Mouse (Mus musculus): ENCODE results near the gene Odaph.
"Not testable (repeated sequence)": the region's sequence is repeated elsewhere in the genome, so short reads cannot be mapped to it uniquely, and the experiment has no call there.

Odaph gene

DNA sequence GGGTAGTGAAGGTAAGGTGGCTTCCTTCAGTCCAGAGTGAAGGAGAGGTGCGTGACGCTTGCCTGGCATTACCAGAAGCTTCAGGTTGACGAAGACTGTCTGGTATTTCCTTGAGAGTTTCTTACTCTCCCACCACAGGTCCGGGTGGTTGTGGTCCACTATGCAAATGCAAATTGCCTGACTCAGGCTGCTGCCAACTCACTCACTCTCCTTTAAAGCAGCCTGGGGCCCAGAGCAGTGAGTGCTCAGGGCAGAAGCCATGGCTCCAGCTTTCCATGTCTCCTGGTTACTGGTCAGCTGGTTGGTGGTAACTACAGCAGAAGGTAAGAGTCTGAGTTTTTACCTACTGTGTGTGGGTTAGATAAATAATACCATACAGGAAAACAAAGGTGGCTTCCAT lies at the start of gene Odaph:
Gene Odaph (plus strand): TSS at position 240 of the 400 bp plus-strand sequence.
- no peak for DNase-seq

DNA sequence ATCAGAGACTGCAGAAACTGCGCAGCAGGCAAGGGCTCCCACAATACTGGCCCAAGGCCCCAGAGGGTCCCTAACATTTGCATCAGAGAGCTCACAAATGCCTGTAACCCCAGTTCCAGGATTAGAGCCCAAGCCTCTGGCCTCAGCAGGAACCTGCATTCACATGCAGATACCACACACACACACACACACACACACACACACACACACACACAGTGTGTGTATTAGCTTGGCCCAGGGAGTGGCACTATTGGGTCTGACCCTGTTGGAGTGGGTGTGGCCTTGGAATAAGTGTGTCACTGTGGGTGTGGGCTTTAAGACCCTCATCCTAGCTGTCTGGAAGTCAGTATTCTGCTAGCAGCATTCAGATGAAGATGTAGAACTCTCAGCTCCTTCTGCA lies 41.7 kb upstream of the Odaph start:
- DNase-seq: not testable (repeated sequence)

DNA sequence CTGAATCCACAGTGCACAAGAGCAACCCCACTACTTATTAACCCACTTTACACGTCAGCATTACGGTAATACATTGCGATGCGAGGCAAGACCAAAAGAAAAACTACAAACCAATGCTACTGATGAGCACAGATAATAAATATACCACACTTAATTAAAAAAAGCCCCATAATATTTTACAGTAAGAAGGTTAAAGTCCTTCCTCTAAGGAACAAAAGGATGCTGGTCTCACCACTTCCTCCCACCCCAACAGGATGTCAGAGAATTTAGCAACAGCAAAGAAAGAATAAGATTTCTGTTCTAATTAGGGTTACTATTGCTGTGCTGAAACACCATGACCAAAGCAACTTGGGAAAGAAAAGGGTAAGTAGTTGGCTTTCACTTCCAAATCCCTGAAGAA lies 40.3 kb upstream of the Odaph start:
- no peak for DNase-seq

DNA sequence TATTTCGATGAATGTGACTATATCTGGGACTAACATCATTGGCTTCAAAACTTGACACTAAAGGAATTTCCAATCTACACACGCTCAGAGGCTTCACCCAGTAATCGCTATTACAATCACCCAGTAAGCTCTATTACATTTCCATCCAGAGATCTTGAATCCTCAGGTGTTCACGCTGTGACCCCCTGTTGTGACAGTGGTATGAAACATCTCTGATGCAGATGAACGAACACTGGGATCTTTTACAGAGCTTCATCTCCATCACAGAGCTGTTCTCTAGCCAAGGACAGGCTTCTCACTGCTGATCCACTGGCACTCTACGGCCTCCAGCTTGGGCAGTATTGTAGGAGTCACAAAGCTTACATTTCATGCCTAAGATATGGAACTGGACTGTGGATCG lies 37.8 kb upstream of the Odaph start:
- no peak for DNase-seq

DNA sequence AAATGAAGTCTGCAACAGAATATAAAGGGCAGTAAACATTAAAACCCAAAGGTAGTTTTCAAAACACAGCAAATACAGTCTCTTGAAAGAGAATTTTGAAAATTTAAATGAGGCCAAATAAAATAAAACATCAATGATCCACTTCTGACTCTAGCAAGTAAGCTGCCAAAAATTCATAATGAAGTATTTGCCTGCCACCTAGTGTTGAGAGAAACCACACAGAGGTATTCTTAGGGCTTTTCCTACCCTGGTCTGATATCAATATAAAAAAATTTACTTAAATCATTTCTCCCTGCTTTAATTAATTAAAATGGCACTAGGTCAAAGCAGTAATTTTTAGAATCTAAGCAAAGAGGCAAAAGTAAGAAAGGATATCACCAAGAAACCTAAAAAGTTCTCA lies 35.9 kb upstream of the Odaph start:
- no peak for DNase-seq

DNA sequence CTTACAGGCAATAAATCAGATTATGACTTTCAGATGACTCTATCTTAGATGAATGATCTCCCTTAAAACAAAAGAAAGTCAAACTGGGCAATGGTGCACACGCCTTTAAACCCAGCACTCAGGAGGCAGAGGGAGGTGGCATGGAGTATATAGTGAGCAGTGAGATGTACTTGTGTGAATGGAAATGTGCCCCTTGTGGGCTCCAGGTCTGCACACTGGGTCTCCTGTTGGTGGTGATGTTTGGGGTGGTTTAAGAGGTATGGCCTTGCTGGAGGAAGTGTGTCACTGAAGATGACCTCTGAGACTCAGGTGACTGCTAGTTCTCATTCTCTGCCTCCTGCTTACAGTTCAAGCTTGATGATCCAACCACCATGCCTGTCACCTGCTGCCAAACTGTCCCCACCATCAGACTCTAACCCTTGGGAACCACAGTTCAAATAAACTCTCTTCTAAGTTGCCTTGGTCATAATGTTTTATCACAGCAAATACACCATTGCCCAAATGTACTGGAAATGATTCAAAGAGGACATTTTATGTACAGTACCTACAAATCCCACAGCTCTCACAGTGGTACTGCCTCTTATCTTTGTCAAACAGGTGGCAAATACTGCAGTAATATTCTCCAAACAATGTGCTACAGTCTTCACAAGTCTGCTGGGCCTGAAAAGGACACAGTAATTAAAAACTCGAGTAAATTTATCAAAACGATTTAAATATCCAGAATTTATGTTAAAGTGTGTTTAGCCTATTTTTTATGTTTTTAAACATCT lies 30.1 kb upstream of the Odaph start:
- DNase-seq: no peak

DNA sequence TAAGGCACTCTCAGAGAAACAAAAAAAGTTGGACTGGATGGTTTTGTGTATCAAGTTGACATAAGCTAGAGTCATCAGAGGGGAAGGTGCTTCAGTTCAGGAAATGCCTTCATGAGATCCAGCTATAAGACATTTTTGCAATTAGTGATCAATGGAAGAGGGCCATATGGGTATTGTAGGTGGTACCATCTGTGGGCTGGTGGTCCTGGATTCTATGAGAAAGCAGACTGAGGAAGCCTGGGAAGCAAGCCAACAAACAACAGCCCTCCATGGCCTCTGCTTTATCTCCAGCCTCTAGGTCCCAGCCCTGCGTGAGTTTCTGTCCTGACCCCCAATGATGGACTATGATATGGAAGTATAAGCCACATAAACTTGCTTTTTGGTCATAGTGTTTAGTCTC lies 28.2 kb upstream of the Odaph start:
- DNase-seq: no peak

DNA sequence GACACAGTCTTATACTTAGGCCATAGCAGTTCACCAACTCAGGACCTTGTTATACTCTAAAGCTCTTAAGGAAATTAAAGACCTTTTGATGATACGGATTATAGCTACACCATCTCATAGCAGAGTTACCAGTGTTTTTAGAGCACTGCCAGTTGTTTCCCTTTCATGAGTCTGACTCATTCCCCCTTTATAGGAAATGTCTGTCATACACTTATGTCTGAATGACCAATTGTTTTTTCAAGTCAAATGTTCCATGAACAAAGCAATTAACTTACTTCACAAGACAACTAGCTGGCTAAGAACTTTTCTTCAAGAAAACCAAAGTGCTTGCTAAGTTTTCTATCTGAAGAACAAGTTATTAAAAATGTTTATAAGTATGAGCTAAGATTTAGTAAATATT lies 27.3 kb upstream of the Odaph start:
- no peak for DNase-seq

DNA sequence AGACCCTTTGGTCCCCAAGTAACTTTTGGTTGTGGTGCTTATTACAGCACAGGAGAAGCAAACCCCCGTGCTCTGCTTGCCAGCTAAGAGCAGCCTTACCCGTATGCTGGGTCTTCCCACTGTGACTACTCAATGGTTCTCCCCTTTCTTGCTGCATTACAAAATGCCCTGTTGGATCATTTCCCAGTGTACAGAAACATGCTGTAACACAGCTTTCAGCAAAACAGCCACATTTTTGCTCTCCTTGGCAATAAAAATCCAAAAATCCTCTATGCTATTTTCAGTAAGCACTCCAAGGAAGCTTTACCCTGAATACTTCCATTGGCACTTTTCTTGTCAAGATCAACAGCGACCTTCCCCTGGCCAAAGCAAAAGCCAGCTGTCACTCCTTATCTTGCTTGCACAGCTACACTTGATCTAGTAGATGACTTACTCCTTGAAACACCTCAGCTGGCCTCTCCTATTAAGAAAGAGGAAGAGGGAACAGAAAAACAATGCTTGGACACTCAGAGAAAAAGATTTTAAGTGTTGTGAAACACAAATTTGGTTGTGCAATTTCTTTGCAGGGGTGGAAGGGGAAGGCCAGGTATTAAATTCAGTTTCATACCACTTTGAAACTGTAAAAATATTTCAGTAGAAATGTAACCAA lies 26.5 kb upstream of the Odaph start:
- DNase-seq: no peak

DNA sequence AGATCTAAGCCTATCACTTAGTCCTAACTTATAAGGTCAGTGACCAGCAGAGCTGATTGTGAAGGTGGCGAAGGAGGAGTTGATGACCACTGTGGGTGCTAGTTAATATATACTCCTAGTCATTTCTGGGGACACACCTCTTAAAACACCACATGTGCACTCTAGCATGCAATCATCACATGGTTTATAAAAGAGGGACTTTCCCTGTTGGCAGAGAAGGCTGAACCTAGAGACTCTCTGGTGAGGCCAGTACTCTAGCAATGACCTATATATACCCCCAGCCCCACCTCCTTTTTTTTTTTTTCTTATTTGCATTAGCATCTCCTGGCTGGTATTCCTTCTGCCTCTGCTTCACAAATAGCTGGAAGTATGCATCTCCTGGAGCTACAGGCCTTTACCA lies 25.9 kb upstream of the Odaph start:
- DNase-seq: no peak

DNA sequence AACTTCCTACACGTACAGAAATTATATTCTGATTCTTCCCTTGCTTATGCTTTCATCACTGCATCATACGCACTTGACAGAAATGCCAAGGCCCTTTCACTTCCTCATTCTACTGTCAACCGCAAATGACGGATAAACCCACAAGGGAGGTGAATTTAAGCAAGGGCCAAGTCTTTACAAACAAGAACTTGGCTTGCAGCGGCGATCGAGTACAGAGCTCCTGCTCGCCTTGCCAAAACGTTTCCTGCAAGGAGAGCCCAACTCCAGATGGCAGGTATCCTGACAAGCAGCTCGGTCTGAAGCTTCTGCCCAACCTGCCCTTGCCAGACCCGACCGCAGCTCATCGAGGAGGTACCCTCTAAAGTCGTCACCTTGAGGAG lies 25.0 kb upstream of the Odaph start:
- no peak for DNase-seq

DNA sequence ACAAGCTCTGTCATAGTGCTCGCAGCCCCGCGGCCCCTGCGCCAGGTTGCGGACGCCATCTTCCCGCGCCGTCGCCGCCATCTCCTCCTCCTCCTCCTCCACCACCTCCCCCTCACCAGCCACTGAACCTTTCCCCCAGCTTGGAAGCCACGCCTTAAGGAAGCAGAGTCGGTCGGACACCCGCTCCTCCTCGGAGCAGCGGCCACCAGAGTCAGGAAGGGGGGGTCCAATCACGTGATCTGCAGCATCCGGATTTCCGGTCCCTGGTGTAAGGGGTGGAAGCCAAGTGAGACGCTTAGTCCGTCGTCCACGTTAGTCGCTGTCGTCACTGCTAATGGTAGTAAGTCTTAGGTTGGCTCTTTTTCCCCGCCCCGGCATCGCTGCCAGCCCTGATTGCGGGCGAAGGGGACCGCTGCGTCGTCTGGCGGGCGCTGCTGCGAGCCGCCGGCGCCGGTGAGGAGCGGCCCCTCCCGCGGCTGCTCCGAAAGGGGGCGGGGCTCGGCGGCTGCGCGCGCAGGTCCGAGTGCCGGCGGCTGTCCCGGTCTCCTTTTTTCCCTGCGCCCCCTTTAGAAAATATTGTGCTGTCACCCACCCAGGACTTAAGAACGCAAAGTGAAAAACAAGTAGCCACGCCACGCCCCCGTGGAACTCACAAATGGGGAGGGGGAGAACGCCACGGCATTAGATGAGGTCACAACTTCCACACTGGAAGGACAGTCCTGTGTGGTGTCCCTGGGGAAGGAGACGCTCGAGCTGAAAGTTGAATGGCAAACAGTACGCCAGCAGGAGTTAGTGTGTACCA lies 24.4 kb upstream of the Odaph start, which contains the start of gene Rchy1:
Gene Rchy1 (minus strand): TSS at position 430 of the 802 bp plus-strand sequence.
- peak; percentile 91 for DNase-seq

DNA sequence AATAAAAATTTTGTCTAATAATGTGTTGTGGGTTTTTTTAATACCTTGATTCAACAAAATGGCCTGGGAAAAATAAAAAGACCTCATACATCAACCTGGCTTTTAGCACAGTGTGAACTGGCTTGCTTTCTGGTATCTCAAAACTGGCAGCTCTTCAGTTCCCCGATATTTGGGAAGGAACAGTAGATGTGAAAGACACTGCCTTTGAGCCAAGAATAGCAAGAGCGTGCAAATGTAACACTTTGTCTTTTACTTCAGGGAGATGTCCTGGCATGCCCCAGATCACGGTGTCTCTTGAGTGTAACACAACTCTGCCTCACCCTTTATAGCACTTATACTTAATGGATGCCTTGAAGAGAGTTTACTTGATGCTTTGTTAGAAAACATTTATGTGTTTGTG lies 15.2 kb upstream of the Odaph start:
- no peak for DNase-seq

DNA sequence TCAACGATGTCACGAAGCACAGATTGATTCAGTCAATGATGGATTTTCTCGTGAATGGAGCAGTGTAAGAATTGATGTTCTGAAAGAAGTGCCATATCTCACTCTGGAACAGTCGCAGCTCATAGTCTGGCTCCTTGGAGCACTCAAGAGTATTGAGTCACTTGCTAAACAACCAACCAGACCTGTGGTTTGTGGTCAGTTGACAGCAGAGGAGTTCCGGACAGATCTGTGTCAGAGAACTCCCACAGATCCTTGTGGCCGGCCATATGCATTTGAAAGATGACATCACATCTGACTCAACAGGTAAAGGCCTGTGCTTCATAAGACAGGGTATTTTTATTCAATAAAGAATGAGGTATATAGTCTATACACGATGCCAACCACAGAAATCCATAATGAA lies 13.3 kb upstream of the Odaph start:
- DNase-seq: no peak

DNA sequence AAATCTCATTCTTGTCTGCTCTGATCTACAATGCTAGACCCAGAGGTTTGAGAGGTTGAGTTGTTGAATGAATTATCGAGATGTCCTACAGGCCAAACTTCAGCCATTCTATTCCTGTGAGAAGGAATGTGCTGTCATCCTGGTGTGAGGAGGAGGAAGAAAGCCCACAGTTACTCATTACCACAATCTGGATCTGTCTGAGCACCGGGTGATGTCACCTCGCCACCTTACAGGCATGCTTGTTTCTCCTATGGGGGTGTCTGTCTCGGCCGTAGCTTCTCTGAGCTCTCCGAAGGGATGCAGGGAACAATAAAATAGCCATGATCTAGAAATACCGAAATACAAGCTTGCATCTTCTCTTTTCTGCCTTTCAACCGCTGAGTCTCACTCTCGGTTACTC lies 11.5 kb upstream of the Odaph start:
- no peak for DNase-seq

DNA sequence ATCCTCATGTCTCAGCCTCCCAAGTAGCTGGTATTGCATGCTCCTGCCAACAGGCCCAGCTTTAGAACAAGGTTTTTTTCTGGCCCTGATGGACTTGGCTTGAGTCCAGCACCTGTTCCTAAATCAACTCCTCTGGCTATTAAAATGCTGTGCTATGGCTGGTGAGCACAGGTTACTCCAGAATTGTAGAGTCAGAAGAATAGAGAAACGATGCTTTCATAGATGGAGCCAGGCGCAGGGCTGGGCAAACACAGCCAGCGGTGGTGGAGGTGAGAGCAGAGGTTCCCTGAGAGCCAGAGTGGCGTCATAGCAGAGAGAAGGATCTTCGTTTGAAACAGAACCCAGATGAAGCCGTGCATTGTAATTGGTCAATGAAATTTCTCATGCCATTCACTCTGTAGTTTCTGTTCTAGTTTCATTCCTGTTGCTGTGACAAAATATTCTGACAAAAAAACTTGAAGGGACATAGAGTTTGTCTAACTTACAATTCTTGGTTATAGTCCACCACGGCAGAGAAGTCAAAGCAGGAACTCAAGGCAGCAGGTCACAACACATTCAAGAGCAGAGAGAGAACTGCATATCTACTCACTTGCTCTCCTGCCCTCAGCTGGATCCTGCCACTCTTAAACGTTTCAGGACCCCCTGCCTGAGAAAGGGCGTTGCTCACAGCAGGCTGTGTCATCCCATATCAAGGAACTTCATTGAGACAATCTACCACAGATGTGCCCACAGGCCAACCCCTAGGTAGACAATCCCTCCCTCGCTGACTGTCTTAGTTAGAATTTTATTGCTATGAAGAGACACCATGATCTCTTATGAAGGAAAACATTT lies 10.5 kb upstream of the Odaph start:
- DNase-seq: no peak

DNA sequence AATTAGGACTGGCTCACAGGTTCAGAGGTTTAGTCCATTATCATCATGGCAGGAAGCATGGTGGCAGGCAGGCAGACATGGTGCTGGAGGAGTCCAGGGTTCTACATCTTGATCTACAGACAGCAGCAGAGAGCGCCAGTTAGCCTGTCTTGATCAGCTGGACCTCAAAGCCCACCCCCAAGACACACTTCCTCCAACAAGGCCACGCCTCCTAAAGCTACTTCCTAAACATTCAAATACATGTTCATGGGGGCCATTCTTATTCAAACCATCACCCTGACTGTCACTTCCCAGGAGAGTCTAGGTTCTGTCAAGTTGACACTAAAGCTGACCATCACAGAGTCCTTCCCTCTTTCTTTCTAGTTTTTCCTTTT lies 9.9 kb upstream of the Odaph start:
- no peak for DNase-seq

DNA sequence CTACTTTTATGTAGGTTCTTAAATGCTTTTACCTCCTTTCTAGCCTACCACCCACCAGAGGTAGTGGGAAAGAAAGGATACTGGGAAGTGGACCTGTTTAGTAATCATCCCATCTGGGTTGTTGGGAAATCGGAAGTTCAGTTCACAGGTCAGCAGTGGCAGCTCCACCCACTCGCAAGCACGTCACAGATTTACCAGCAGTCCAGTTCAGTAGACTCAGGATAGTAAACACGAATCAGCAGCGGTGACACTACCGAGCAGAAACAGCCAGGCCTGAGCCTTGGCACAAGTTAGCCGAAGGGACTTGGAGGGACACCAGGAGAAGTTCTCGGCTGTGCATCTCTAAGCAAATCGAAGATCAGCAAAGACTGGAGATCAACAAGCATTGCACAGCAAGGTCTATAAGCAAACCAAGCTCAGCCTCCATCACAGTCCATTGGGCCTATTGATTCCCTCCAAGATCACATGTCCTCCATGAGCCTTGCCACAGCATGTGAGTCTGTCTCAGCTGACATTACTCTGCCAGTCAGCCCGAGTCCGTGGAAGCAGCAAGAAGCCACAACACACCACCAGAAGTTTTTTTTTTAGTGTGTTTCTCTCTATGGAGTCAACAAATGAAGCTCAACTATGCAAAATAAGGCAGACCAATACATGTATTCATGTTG lies 6.0 kb upstream of the Odaph start:
- DNase-seq: no peak

DNA sequence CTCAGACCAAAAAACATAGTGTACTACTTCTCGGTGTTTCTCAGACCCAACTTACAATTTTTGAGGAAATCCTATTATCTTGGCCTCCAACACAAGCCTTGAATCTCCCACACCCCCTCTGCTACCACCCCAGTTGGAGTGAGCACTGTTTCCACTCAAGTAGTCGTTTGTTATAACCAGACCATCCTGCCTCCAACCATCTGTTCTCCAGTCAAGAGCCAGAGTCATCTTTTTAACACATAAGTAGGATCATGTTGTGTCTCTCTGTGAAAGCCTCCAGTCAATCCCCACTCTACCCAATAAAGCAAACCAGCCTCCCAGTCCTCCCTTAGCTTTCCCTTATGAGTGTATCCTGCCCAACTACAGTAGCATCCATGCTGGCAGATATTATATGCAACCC lies 3.8 kb upstream of the Odaph start:
- DNase-seq: no peak

DNA sequence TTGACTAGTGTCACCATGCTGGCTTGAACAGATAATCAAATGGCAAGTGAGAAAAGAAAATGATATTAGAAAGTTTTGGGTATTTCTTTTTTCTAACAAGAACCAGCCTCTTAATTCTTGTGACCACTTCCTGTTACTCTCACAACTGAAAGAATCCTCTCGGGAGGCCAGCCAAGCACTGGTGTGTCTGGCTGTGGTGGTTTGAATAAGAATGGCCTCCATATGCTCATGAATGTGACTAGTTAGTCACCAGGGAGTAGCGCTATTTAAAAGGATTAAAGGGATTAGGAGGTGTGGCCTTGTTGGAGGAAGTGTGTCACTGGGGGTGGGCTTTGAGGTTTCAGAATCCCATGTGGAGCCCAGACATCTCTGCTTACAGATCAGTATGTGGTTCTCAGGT lies 1.6 kb upstream of the Odaph start:
- DNase-seq: no peak

DNA sequence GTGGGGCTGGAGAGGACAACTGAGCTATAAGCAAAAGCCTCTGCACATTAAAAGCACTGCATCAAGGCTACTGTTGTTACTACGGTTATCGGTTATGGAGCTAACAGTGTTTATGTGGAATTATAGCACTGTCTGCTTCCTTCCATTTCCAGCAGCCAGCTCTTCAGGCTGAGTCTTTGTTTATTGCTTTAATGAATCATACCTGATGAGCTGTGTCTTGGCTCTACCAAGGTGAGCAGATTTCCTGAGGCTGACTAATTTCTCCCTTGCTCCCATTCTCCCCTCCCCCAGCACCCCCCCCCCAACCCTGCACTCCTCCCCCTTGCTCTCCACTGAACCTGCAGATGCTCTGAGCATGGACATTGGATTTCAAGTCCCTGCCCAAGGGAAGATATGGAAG lies 524 bp downstream of the Odaph start:
- DNase-seq: no peak

DNA sequence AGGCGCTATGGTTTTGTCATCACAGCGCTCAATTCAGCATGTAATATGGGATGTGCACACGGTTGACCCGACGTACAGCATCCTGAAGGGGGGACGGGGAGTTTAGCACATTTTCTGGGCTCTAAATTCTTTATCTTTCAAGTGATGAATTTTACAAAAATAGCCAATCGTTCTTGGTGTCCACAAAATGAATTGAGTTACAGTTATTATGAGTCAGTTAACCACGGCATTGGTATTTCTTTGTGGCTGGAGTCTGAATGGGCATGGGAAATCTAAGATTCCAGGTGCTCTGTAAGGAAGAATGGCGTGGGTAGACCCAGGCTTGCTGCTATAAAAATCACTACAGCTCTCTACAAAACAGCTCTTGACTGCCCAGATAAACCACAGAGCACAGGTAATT lies 2.0 kb downstream of the Odaph start:
- no peak for DNase-seq

All from right cerebral cortex, postnatal 14 days (tissue).